Mouse (Mus musculus) natural killer cell, adult 2 months (primary cell): ENCODE results near the gene Gm5065.

Experiments
- DNase-seq, 2 experiments: peaks; one replicate each; pipeline ENCODE4 v3.0.0; 2022; ENCODE audit warnings: low spot score in 2 of 2

The Gm5065 gene

DNA sequence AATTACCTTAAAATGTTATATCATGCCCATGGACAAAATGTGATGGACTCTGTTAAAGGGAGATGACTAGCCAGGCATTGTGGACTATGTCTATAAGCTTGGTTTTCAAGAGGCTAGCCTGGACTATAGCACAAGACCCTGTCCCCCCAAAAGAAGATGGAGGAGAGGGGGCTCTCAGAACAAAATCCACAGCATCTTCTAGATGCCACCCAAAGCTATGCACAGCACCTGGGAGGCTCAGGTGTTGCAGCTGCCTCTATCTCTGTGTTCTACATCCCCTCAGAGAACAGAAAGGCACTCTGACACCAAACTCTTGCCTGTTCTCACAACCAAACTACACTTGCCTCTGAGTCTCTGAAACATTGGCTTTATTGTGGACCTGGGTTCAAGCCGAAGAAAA, at the start of gene Gm5065:
Gene Gm5065 (plus strand): TSS at position 301 of the 400 bp plus-strand sequence.
- DNase-seq, result no peak

DNA sequence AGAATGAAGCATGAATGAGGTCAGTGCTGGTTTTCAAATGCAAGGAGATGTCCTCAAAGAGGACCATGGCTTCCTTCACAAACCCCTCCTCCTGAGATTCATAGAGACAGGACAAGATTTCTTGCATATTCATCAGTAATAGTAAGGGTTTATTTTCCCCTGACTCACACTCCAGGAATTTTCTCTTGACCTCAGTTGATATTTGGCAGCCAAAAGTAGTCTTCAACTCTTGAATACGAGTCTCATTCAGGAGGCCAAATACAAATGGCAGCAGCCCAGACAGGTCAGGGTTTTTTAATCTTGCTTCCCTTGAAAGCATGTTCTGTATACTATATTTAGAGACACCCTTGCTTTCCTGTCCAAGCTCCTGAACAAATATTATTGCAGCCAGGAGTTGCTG, 22.8 kb upstream of the Gm5065 start:
- no peak for DNase-seq

DNA sequence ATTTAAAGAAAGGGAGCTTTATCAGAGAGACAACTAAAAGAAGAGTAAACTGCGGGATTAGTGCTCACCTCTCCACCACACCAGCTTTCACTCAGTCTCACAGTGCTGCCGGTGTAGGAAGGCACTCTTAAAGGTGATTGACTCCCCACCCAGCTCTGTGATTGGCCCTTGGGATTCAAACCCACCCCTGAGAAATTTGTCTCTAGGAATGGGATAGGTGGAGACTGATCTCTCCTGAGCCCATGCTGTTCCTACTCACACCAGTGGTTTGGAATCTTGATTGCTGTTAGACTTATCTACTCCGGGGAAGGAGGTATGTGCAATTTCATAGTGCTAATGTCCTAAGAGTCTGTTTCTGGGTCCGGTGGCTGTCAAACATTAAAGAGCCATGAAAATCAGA, 598 bp downstream of the Gm5065 start, which contains the start of gene Nlrp2:
Gene Nlrp2 (minus strand): TSS at position 101 of the 400 bp plus-strand sequence.
- no peak for DNase-seq

DNA sequence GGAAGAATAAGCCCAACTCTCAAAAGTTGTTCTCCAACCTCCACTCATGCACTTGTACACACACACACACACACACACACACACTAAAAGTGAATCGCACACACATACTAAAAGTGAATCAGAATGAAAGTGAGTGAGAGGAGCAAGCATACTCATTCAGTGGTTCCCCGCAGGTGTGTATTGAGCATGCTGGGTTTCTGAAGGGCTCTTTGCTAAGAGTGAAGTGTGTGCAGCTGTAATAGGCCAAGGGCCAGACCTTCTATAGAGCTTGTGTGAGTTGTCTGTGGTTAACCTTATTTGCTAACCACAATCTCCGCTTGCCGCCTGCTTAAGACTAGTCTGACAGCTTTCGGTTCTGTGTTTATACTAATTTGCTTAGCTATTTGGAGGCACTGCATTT, 13.3 kb downstream of the Gm5065 start:
- no peak for DNase-seq

DNA sequence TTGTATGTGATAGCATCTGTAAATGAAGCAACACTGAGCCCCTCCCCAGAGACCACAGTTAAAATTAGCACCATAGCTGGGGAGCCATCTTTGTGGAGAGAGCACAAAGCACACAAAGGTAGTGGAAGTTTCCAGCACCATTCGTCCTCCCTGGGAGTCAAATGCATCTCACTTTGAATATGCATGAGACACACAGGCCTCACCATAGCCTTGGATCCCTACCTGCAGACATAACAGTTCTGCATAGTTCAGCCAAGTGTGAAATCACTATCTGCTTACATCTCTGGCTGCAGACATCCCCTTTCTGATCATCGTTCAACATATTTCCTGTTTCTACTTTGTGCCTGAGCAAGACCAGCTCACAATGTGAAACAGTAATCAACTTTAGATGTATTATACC, 16.4 kb downstream of the Gm5065 start:
- no peak for DNase-seq

DNA sequence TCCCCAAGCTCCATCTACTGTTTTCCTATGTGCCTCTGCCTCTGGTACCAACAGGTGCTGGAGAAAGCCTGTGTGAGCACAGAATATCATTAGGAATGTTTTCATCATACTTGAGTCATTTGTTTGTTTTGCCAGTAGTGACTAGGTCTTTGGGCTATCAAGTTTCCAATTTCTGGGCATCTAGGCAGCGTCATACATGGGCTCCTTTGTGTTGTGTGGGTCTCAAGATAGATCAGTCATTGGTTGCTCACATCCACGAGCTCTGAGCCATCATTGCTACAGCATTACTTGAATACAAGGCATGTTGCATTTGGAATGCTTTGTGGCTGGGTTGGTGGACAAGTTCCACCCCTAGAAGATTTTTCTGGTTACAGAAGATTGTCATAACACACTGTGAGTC, 55.9 kb downstream of the Gm5065 start:
- no peak for DNase-seq
